Comparison of ENCODE assay signal across 17 mouse cellular contexts in genomic region chr5:147775222-147775621, GRCm38 (mm10). TPM values are rescaled to one million over a fixed set of nuclear protein-coding genes. Genes with fewer than 3 reads are reported as not detected.
DNase-seq lines count a peak whose midpoint lies in the region; ATAC-seq lines count a peak whose summit lies in the region.
"Had no signal": no experiment of that assay in that cellular context is flagged by ENCODE, and none has a peak within 500 bp of the region (broad histone marks: within the 10 kb centered on the region; RNA-seq: fewer than 3 reads in every experiment).

No protein-coding gene starts in this region.

- intact Hi-C loops in gastrocnemius, postnatal 36 days (cut with DNase I): no loop called here

- ATAC-seq in granulocyte monocyte progenitor cell, adult 5-6 weeks (replicated peaks; ENCODE audit: poor library complexity, severe bottlenecking): peak; percentile 55
- ATAC-seq: forebrain, embryonic 13.5 days; forebrain, embryonic 15.5 days; forebrain, postnatal 0 days had no signal

- peak; percentile 27 for DNase-seq in testis, postnatal 14 days (ENCODE audit: low spot score)
- no peak for DNase-seq in testis, postnatal 10 days (ENCODE audit: low spot score)
- no peak for DNase-seq in right cerebral cortex, postnatal 4 days
- DNase-seq in gastrocnemius, postnatal 36 days: no peak
- DNase-seq: adrenal gland, adult 2 months; adrenal gland, postnatal 10 days; adrenal gland, postnatal 25 days; cerebellum, adult 11 months; cerebellum, adult 18-20 months; cerebellum, adult 8-10 months; cerebellum, adult 9-11 months; cerebellum, postnatal 14 days; cerebellum, postnatal 36 days; forebrain, postnatal 0 days had no signal

RNA-seq across cellular contexts. Expression of gene Flt1, which starts 49.4 kb away (rescaled TPM):
- total RNA-seq in granulocyte monocyte progenitor cell, adult 5-6 weeks (2014; fragmentation: Nextera tagmentation): 0.75 and 3.4 TPM in 2 replicates
- 3.7 TPM in 2 replicates for total RNA-seq in granulocyte monocyte progenitor cell, adult 5-6 weeks (2017)
- total RNA-seq in gastrocnemius, postnatal 36 days (2021): 10 to 100 TPM; 26.3 to 28.2 TPM

Comparison
In these comparisons a context has a peak if more than half of its experiments do, and no peak if none do; other contexts are left out.
1. RNA of gene Flt1, which starts 49.4 kb away (total RNA-seq): 26.3 to 28.2 TPM in gastrocnemius, postnatal 36 days; 0.75 to 3.7 TPM in granulocyte monocyte progenitor cell, adult 5-6 weeks; every median in the first group is over 4 times any median in the second.